Mouse (Mus musculus) olfactory bulb, adult 2 months (tissue): Measurements from ENCODE around the gene Miip.

ENCODE experiments used
- CTCF ChIP-seq: fragments of 200-500 bp; IDR thresholded peaks from 2 replicates; pipeline ENCODE4 v1.5.1; 2012; ENCODE audit warnings: low read depth, mild to moderate bottlenecking, low read length, moderate library complexity; ENCODE audit not compliant: insufficient read depth
- POLR2A ChIP-seq: fragments of 200-500 bp; IDR thresholded peaks from 2 replicates; pipeline ENCODE4 v1.6.1; 2012; ENCODE audit warnings: mild to moderate bottlenecking, low read depth, low read length, moderate library complexity; ENCODE audit not compliant: insufficient read depth

- no peak for TF ChIP-seq CTCF
- TF ChIP-seq POLR2A, result no peak
Measured at GRCm38 (mm10) chr4:147881792-147882191, 13.2 kb upstream of the Miip start.
